Mouse (Mus musculus) limb, embryonic 12.5 days (tissue): ENCODE data around the gene Tmem161a. TPM values are rescaled to one million over a fixed set of nuclear protein-coding genes. Genes with fewer than 3 reads are reported as not detected.

ENCODE experiments used
- ATAC-seq: fragments of 200-750 bp; cut with Nextera tagmentation; 2 replicates; pipeline ENCODE4 v1.8.0; 2017; ENCODE audit warnings: low read depth, moderate TSS enrichment; ENCODE audit not compliant: insufficient number of reproducible peaks, insufficient read depth, low FRiP score, low TSS enrichment
- H3K27ac ChIP-seq: fragments of 300-500 bp; sonication (generic); 2 replicates; pipeline ENCODE4 v1.5.1; 2016; ENCODE audit warnings: mild to moderate bottlenecking, moderate library complexity
- H3K27me3 ChIP-seq: fragments of 300-500 bp; sonication (generic); 2 replicates; pipeline ENCODE4 v1.6.1; 2016; ENCODE audit warnings: mild to moderate bottlenecking, moderate library complexity
- H3K36me3 ChIP-seq: fragments of 300-500 bp; sonication (generic); 2 replicates; pipeline ENCODE4 v1.6.1; 2016; ENCODE audit warnings: mild to moderate bottlenecking, moderate library complexity
- H3K4me1 ChIP-seq: fragments of 300-500 bp; sonication (generic); replicated peaks from 2 replicates; pipeline ENCODE4 v1.6.1; 2016
- H3K4me2 ChIP-seq: fragments of 300-500 bp; sonication (generic); 2 replicates; pipeline ENCODE4 v1.6.1; 2016; ENCODE audit warnings: mild to moderate bottlenecking, moderate library complexity
- H3K4me3 ChIP-seq: fragments of 300-500 bp; sonication (generic); replicated peaks from 2 replicates; pipeline ENCODE4 v1.5.1; 2016; ENCODE audit warnings: mild to moderate bottlenecking
- H3K9ac ChIP-seq: fragments of 300-500 bp; sonication (generic); replicated peaks from 2 replicates; pipeline ENCODE4 v1.6.1; 2016; ENCODE audit warnings: mild to moderate bottlenecking, moderate library complexity
- H3K9me3 ChIP-seq: fragments of 300-500 bp; sonication (generic); 2 replicates; pipeline ENCODE4 v1.6.1; 2016; ENCODE audit warnings: mild to moderate bottlenecking, moderate library complexity
- WGBS: fragments of 180-500 bp; shearing (Covaris S2); methylation state at CpG from one replicate; pipeline ENCODE4 v1.1.7; 2016; 5-methylcytosine and 5-hydroxymethylcytosine counted together
- polyA plus RNA-seq: library from polyadenylated mRNA; unstranded; fragments of >200 nt; fragmentation: Nextera tagmentation; extraction: Ambion mirVana; gene quantifications from 2 replicates; pipeline ENCODE4 v1.2.1, GENCODE M21; 2016

Tmem161a gene
- polyA plus RNA-seq, 1 experiment from 2014 or later: 69.9 TPM

DNA sequence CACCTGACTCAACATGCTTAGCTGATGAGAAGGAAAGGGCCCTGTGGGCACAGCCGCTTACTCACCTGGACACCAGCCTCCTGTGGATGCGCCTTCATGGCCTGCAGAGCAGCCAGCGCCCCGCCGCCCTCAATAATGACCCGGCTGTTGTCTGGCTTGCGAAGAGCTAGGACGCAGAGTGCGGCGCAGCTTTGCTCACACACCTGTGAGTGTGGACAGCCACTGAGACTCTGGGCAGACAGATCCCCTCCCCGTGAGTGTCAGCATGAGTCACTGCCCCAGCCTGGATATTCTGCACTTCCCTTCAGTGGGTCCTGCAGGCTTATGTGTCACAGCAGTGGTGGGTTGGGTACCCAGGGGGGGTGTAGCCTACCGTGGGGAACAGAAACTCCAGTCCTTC, 49.9 kb downstream of the Tmem161a start:
- H3K4me2 ChIP-seq: no peak overlapping the region
- peaks cover 11% of the 10 kb centered on the region; the same call in 1 of the 2 replicates for H3K27me3 ChIP-seq
- WGBS: 88% methylated on average over 12 of the region's 12 CpGs
- H3K4me3 ChIP-seq: no peak overlapping the region
- H3K4me1 ChIP-seq: peaks cover 3% of the 10 kb centered on the region; the same call in 1 of the 2 replicates
- no peak overlapping the region; the same call in 1 of the 2 replicates for H3K9ac ChIP-seq
- H3K27ac ChIP-seq: no peak overlapping the region
- ATAC-seq: no peak
- H3K36me3 ChIP-seq: peaks cover 41% of the 10 kb centered on the region
- no peaks in the 10 kb centered on the region for H3K9me3 ChIP-seq

- peaks cover 3% of the 10 kb centered on the region; the same call in 1 of the 2 replicates for H3K4me1 ChIP-seq
- 47% methylated on average over 6 of the region's 6 CpGs for WGBS
- H3K36me3 ChIP-seq: peaks cover 43% of the 10 kb centered on the region
- H3K4me3 ChIP-seq: no peak overlapping the region
- no peak for ATAC-seq
- H3K9ac ChIP-seq: no peak overlapping the region
- no peaks in the 10 kb centered on the region for H3K9me3 ChIP-seq
- peaks cover 6% of the 10 kb centered on the region; the same call in 1 of the 2 replicates for H3K27me3 ChIP-seq
- H3K27ac ChIP-seq: no peak overlapping the region
- H3K4me2 ChIP-seq: no peak overlapping the region
Observed at GRCm38 (mm10) chr8:70223341-70223740, 51.2 kb downstream of the Tmem161a start.

DNA sequence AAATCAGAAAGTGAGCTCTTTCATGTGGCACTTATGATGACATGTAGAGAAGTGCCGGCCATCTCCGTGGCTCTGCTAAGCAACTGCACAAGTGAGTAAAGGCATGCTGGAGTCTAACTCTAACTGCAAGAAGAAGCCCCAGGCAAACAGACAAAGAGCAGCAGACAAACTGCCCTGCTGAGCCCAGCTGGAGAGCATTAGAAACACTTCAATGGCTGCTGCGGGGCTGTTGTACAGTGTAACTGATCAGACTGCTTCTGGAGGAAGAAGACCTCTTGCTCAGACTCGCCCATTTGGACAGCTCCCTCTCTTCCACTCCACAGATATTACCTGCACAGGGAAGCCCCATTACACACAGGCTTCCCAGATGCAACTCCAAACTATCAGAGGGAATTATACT, 55.8 kb downstream of the Tmem161a start:
- WGBS: 78% methylated on average over 4 of the region's 4 CpGs
- peaks cover 59% of the 10 kb centered on the region for H3K36me3 ChIP-seq
- no peaks in the 10 kb centered on the region for H3K9me3 ChIP-seq
- no peak for ATAC-seq
- H3K4me3 ChIP-seq: no peak overlapping the region
- H3K27ac ChIP-seq: no peak overlapping the region
- no peaks in the 10 kb centered on the region for H3K27me3 ChIP-seq
- H3K4me1 ChIP-seq: 0 out of 2 replicates have a peak, but pooled peaks cover under 1% of the 10 kb centered on the region
- no peak overlapping the region for H3K4me2 ChIP-seq
- H3K9ac ChIP-seq: no peak overlapping the region

DNA sequence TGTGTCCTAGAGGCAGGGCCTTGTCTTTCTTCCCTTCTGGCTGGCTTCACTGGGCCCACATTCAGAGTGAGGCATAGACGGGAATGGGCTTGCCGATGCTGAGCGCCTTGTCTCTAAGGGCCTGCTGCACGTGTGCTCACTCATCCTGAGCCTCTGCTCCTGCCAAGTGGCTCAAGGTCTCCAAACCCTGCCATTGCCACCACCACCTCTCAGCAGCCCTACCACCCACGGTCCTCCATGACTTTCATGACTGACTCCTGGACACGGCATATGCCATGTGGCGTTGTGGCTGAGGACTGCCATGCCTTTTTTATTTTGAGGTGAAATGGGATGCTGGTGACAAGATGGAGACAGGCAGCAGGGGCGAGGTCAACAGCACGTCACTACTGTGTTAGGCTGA, 58.7 kb downstream of the Tmem161a start:
- no peak overlapping the region for H3K9ac ChIP-seq
- ATAC-seq: no peak
- H3K4me2 ChIP-seq: no peak overlapping the region
- no peak overlapping the region for H3K4me3 ChIP-seq
- 90% methylated on average over 9 of the region's 9 CpGs for WGBS
- H3K36me3 ChIP-seq: peaks cover 32% of the 10 kb centered on the region
- no peaks in the 10 kb centered on the region for H3K9me3 ChIP-seq
- no peaks in the 10 kb centered on the region for H3K27me3 ChIP-seq
- no peak overlapping the region for H3K27ac ChIP-seq
- H3K4me1 ChIP-seq: peaks cover 16% of the 10 kb centered on the region

Other genes starting within 250 kb of the Tmem161a start
- 51.3 and 68.4 TPM in 2 replicates for gene Gatad2a, start 176.0 kb upstream of the Tmem161a start, polyA plus RNA-seq
- 62.7 and 65.3 TPM in 2 replicates for gene Mau2, start 129.6 kb upstream of the Tmem161a start, polyA plus RNA-seq
- 55.9 and 58.9 TPM in 2 replicates for gene Sugp1, start 129.5 kb upstream of the Tmem161a start, polyA plus RNA-seq
- gene Tm6sf2, start 99.4 kb upstream of the Tmem161a start, polyA plus RNA-seq: 0.79 and 0.96 TPM in 2 replicates
- not detected in 2 replicates for gene Hapln4, start 88.9 kb upstream of the Tmem161a start, polyA plus RNA-seq
- gene Ncan, start 51.5 kb upstream of the Tmem161a start, polyA plus RNA-seq: 0.56 and 1.1 TPM in 2 replicates
- 21.4 and 22.7 TPM in 2 replicates for gene Nr2c2ap, start 41.0 kb upstream of the Tmem161a start, polyA plus RNA-seq
- 26.6 and 28.4 TPM in 2 replicates for gene Rfxank, start 33.2 kb upstream of the Tmem161a start, polyA plus RNA-seq
- gene Borcs8, start 32.9 kb upstream of the Tmem161a start, polyA plus RNA-seq: 44.7 and 47.6 TPM in 2 replicates
- 0.49 and 1.1 TPM in 2 replicates for gene Mef2b, start 32.6 kb upstream of the Tmem161a start, polyA plus RNA-seq
- gene Slc25a42, start 39.9 kb downstream of the Tmem161a start, polyA plus RNA-seq: 2.4 and 3.5 TPM in 2 replicates
- 48.3 and 50.7 TPM in 2 replicates for gene Sugp2, start 61.9 kb downstream of the Tmem161a start, polyA plus RNA-seq
- 22.5 and 26.4 TPM in 2 replicates for gene Armc6, start 62.1 kb downstream of the Tmem161a start, polyA plus RNA-seq
- 88.9 and 92.6 TPM in 2 replicates for gene Homer3, start 110.5 kb downstream of the Tmem161a start, polyA plus RNA-seq
- 52.0 and 54.9 TPM in 2 replicates for gene Ddx49, start 130.1 kb downstream of the Tmem161a start, polyA plus RNA-seq
- gene Cope, start 130.2 kb downstream of the Tmem161a start, polyA plus RNA-seq: 269 and 288 TPM in 2 replicates
- gene Cers1, start 143.4 kb downstream of the Tmem161a start, polyA plus RNA-seq: 7.9 and 8.8 TPM in 2 replicates
- 3.7 and 4.2 TPM in 2 replicates for gene Gdf1, start 157.5 kb downstream of the Tmem161a start, polyA plus RNA-seq
- 32.5 and 34.3 TPM in 2 replicates for gene Upf1, start 180.9 kb downstream of the Tmem161a start, polyA plus RNA-seq
- 2.8 and 5.8 TPM in 2 replicates for gene Comp, start 201.2 kb downstream of the Tmem161a start, polyA plus RNA-seq